Mouse (Mus musculus) heart, postnatal 0 days (tissue): ENCODE results near the gene Dpysl4.

Experiments used
- CTCF ChIP-seq: IDR thresholded peaks from 2 replicates; pipeline ENCODE4 v1.5.1; 2016; ENCODE audit warnings: antibody characterized with exemption, control low read depth, low read depth
- EP300 ChIP-seq: IDR thresholded peaks from 2 replicates; pipeline ENCODE4 v1.6.1; 2016; ENCODE audit warnings: antibody characterized with exemption, low read depth

GRCm38 (mm10) chr7:139128994-139129393 is 43.2 kb downstream of the Dpysl4 start:
- TF ChIP-seq CTCF, result no peak
- no peak for TF ChIP-seq EP300
